Mouse (Mus musculus): ENCODE measurements around the gene Ube2o.

The Ube2o gene

GRCm38 (mm10) chr11:116581376-116581814 is at the start of gene Ube2o:
Gene Ube2o, minus strand, starts transcription at chr11:116581447.
- peak; percentile 88 for DNase-seq

- no peak for DNase-seq
Observed at GRCm38 (mm10) chr11:116630171-116630965, 49.1 kb upstream of the Ube2o start.

DNA sequence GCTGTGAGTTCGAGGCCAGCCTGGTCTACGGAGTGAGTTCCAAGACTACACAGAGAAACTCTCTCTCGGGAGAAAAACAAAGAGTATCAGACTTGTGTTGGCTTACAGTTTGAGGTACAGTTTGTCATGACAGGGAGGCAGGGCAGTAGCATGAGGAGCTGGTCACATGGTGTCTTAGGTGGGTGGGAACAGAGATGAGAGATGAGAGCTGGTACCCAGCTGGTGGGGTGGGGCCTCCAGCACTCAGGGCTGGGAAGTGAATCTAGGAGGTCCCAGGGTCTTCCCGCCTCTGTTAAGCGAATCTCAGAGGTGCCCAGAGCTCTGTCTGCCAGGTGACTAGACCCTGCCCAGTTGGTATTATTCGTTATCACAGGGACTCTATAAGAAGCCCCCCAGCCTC is 48.2 kb upstream of the Ube2o start:
- no peak for DNase-seq

DNA sequence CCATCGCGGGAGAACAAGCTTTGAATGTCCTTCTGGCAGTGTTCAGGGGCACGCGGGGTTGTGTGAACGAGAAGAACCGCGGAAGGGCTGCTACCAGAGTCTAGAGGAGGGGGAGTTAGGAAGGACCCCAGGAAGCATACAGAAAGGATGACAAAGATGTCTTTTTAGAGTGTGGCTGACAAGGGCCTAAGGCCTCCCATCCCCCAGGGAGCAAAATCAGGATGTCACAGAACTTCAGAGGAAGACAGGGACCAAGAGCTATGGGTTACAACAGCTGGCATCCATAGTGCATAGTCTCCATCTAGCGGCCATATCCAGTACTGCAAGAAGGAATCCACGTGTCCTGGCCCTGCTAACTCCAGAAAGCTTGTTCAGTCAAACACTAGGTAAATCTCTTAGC is 47.5 kb upstream of the Ube2o start:
- peak; percentile 84 for DNase-seq

GRCm38 (mm10) chr11:116627072-116628020 is 46.1 kb upstream of the Ube2o start:
- no peak for DNase-seq

GRCm38 (mm10) chr11:116626299-116627071 is 45.2 kb upstream of the Ube2o start, which contains the start of gene Rhbdf2:
Gene Rhbdf2, minus strand, starts transcription at chr11:116627019.
- no peak for DNase-seq

GRCm38 (mm10) chr11:116625081-116626000 is 44.1 kb upstream of the Ube2o start:
- no peak for DNase-seq

GRCm38 (mm10) chr11:116624131-116624832 is 43.0 kb upstream of the Ube2o start:
- peak; percentile 35 for DNase-seq

- DNase-seq: no peak
Observed at GRCm38 (mm10) chr11:116623281-116624124, 42.3 kb upstream of the Ube2o start.

- peak; percentile 50 for DNase-seq
Observed at GRCm38 (mm10) chr11:116621258-116621704, 40.0 kb upstream of the Ube2o start.

GRCm38 (mm10) chr11:116620559-116621253 is 39.5 kb upstream of the Ube2o start:
- no peak for DNase-seq

DNA sequence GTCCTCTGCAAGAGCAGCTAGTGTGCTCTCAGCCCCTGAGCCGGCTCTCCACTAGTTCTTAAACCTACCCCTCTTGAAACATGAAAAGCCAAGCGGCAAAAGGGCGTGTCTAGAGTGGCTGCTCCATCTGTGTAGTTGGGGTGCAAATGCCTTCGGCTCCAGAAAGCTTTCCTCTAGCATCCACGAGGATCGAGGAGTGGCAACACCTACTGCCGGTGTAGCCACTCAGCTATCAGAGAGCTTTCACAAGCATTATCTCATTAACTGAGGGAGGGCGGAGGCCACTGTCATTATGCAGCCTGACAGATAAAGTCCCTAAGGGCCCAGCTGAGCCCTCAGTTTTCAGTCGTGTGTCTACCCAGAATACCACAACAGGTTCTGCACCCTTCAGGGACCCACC is 38.8 kb upstream of the Ube2o start:
- DNase-seq: no peak

DNA sequence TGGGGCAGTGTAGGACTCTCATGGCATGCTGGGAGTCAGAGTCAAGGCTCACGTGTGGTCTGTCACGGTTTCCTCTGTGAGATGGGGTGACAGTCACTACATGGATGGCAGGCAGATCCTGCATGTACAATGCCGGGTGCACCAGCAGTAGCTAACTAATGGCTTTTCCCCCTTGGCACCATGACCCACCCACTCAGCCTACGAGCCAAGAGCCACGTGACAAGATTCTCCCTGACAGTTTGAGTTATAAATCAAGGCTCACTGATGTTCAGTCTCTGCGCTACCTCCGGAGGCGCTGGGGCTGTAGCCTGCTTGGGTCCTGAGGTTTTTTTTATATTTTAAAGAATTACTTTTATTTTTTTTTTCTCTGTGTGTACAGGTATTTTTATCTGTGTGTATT is 38.3 kb upstream of the Ube2o start:
- DNase-seq: no peak

DNA sequence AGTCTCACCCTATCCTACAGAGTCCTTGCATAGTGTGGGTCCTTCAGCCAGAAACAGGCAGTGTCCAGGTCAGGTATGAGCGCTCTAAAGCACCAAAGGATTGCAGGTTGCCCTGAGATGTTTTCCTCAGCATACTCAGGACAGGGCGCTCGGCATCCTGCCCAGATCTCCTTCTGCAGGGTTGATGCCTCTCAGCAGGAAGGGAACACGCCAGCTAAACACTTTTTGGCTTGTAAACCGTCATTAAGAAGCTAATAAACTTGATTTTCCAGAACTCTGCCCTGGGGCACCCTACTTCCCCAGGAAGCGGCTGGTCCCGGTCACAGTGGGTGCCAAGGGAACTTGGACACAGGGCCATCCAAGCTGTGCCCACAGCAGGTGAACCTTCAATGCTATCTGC is 37.9 kb upstream of the Ube2o start:
- DNase-seq: no peak

DNA sequence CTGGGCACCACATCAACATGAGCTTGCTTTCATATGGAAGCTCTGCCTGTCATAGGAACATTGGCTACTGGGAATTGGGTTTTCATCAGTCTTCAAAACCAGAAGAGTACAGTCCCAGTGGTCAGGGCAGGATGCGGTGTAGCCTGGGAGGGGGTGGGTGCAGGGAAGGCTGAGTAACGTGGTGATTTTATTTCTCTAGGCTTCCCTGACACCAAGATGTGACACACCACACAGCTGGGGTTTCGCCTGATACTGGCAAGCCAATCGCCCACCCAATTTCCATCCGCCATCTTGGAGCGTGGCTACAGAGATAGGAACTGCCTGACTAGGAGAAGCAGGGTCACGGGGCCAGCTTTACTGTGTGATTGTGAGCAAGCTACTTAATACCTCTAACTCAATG is 37.4 kb upstream of the Ube2o start:
- no peak for DNase-seq

GRCm38 (mm10) chr11:116617641-116618040 is 36.4 kb upstream of the Ube2o start:
- DNase-seq: peak; percentile 56

GRCm38 (mm10) chr11:116616438-116617118 is 35.3 kb upstream of the Ube2o start:
- DNase-seq: peak; percentile 32

DNA sequence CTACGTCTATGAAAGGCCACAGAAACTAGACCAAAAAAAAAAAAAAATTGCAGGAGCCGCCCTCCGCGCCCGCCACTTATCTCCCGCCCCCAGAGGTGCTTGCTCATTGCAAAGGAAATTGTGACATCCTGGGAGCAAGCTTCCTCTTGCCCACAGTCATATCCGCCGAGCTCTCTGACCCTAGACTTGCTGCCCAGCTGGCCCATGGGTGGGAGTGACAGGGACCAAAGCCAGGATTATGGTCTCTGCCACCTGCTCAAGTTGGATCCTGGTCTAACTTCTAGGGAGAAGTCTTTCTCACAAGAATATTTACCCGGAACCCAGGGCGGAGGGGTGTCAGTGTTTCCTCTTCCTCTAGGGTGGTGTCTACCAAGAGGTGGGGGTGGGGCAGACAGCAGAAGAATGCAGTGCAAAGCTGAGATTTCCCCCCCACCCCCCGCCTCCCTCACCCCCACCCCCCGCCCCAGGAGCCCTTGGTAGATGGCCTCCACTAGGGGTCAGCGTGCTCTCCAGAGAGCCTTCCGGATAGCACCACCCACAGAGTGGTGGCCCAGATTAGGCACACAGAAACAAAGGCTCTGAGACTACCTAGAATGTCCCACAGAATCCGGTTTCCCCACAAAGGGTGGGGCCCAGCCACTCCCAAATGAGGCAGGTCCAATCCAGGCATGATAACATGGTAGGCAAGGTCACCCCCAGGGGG is 34.6 kb upstream of the Ube2o start:
- peak; percentile 63 for DNase-seq

Measured in layer of hippocampus, adult 9-11 months (tissue).